Mouse (Mus musculus) adrenal gland, postnatal 25 days (tissue): ENCODE results near the gene Abcc1. TPM values are rescaled to one million over a fixed set of nuclear protein-coding genes. Genes with fewer than 3 reads are reported as not detected.
A peak's percentile ranks its signal among the peaks of the same experiment; 100 is the strongest.

ENCODE experiments used
- DNase-seq: peaks from one replicate; pipeline ENCODE4 v3.0.0; 2021; ENCODE audit warnings: mixed read lengths
- total RNA-seq: library from RNA; stranded (reverse); gene quantifications from 2 replicates; pipeline ENCODE4 v1.2.3, GENCODE M21; 2021

The Abcc1 gene
- total RNA-seq, 1 experiment from 2014 or later = 26.0 TPM

DNA sequence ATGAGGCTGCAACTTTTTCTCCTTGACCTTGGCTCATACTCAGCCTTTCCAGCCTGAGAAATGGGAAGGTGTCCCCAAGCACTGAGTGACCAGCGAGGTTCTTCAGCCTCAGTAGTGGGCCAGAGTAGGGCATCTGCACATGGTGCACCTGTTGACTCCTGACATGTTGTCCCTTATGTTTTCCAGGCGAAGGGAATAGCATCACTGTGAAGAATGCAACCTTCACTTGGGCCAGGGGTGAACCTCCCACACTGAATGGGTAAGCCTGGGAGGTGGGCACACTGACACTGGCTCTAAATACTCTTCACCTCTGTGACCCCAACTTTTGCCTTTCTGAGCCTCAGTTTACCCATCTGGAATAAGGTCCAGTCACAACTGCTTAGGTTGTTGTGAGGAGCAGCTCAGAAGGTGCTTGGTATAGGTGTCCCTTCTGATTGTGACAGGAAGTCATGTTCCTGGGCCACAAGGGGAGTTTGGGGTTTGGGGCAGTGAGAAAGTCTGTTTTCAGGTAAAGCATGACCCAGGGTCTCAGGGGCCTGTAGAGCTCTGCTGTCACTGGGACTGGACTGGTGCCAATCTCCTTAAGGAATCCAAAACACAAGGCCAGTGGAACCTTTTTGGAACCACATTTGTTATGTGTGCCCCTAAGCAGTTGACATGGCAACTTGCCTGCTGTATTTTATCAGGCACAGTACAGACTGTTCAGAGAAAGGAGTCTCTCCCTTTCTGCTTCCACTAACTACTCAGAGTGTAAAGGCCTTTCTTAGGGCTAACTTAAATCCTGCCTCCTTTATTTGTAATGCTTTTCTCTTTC, 78.7 kb downstream of the Abcc1 start:
- no peak for DNase-seq

DNA sequence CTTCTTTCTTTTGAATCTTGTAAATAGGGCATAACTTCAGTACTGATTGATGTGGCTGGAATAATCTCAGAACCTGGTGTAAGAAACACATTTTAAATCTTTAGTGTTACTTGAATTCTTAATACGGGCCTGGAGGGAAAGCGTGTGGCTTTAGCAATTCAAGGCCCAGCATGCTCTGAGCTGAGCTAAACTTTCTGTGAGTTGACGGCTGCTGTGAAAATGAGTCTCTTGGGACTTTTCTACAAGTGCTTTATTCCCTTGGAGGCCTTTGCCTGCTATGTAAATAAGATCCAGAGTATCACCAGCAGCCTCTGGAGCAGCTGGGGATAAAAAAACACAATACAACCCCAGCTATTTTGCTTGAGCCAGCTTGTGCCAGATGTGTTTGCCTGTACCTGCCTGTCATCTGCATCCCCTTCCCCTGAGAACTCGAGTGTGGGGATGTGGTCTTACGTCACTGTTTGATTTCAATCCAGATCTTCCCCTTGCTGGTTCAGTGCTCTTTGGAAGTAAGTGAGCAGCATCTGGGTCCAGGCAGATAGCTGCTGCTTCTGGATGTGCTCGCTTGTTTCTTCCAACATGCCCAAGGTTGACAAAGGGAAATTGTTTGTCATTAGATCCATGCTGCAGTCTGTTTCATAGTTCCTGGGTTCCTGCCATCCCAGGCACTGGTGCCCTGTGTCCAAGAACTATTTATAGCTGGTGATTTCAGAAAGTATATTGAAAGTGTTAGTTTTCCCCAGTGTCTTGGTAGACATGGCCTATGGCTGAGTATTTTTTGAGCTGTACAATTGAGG, 82.9 kb downstream of the Abcc1 start:
- DNase-seq = no peak

DNA sequence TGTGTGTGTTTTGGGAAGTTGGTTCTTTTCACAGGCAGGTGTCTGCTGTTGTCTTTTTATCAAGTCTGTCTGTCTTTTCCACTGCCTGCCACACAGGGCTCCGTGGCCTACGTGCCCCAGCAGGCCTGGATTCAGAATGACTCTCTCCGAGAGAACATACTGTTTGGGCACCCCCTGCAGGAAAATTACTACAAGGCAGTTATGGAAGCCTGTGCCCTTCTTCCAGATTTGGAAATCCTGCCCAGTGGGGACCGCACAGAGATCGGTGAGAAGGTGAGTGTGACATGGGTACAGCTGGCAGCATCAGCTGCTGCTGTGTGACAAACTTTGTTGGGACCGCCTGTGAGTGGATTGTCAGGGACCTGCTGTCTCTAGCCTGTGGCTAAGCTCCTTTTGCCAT, 83.8 kb downstream of the Abcc1 start:
- DNase-seq = peak; percentile 12

- DNase-seq = no peak
These were observed 86.0 kb downstream of the Abcc1 start for GRCm38 (mm10) chr16:14447366-14447765.

DNA sequence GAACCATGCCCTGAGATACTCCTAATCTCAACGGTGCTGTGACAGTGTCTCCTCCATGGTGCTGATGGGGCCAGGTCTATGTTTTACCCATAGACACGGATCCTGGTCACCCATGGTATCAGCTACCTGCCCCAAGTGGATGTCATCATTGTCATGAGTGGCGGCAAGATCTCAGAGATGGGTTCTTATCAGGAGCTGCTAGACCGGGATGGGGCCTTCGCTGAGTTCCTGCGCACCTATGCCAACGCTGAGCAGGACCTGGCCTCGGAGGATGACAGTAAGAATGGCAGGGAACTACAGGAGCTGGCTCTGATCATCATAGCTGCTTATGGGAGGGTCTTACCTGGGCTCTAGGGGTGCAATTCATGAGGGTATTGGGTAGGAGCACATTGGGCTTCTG, 86.9 kb downstream of the Abcc1 start:
- DNase-seq = no peak

GRCm38 (mm10) chr16:14449861-14450260, 88.5 kb downstream of the Abcc1 start:
- DNase-seq = no peak

DNA sequence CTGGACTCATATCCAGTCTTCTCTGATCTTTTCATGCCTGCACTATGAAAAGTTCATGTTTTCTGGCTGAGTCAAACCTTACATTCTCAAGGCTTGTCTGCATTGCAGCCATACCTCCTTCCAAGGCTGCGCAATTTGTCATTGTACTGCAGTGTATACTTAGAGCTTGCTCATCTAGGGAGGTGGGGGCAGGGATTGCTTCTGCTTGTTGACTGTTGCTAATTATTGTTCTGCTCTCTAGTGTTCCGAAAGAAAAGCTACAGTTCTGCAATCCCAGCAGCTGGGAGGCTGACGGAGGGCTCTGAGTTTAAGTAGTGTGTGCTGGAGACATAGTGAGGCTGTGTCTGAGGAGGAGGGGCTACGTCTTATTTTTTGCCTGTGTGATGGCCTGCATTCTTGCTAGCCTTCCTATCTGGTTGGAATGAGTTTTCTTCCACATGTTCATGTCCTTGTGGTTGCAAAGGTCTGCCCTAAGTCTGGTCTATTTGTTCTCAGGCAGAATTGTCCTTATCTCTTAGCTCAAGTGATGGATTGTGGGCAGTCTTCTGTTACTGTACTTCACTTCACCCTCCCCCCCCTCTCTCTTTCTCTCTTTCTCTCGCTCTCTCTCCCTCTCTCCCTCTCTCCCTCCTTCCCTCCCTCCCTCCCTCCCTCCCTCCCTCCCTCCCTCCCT, 90.2 kb downstream of the Abcc1 start:
- DNase-seq = peak; percentile 33

DNA sequence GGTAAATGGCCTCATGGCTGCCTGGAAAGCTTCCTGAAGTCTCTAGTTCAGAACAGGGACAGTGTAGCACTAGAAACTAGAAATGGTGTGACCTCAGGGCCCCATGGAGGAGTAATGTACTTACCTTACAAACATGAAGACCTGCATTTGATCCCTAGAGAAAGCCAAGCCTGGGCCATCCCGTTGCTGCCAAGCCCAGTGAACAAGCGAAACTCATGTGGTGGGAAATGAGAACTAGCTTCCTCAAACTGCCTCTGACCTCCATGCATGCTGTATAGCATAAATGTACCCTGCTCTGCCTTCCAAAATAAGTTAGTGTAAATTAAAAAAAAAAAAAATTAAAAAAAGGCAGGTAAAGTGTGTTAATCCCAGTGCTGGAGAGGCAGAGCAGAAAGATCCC, 101.2 kb downstream of the Abcc1 start:
- no peak for DNase-seq

- no peak for DNase-seq
These were observed 103.7 kb downstream of the Abcc1 start for GRCm38 (mm10) chr16:14465016-14465415.

DNA sequence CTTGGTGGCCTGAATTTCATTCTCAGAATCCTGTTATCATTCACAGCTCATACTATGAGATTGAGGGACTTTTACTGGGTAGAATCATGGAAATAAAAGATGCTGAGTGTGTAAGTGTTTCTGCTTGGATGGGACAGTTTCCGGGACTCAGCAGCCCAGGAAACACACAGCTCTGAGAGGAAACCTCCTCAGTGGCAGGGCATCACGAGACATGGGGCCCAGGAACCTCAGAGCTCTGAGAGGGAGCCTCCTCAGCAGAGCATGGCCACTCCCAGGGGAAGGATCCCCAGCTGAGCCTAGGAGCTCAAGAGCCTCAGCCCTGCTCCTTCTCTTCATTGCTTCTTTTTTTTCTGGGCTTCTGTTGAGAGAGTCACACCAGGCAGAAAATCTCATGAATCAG, 107.0 kb downstream of the Abcc1 start:
- no peak for DNase-seq

GRCm38 (mm10) chr16:14468841-14469240, 107.5 kb downstream of the Abcc1 start:
- DNase-seq = no peak

DNA sequence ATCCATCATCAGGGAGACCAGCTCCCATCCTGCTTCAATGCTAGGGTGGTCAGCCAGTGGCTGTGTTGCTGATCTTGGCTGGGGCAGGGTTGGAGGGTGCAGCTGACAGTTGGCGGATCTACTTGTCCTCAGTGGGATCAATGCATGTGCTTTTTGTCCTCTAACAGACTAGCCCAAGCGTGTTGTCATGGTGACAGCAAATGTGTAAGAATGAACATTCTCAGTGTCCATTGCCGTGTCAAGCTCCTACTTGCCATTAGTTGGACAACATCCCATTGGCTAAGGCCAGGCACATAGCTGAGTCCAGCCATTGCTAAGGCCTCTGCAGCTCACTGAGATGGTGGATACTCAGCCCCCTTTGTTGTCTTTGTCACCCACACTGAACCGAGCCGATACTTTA, 110.8 kb downstream of the Abcc1 start:
- no peak for DNase-seq

GRCm38 (mm10) chr16:14473686-14474085, 112.3 kb downstream of the Abcc1 start:
- DNase-seq = no peak

- no peak for DNase-seq
These were observed 113.6 kb downstream of the Abcc1 start for GRCm38 (mm10) chr16:14475001-14475400.

- DNase-seq = no peak
These were observed 114.7 kb downstream of the Abcc1 start for GRCm38 (mm10) chr16:14476056-14476455.

GRCm38 (mm10) chr16:14476701-14477400, 115.5 kb downstream of the Abcc1 start:
- DNase-seq = no peak

DNA sequence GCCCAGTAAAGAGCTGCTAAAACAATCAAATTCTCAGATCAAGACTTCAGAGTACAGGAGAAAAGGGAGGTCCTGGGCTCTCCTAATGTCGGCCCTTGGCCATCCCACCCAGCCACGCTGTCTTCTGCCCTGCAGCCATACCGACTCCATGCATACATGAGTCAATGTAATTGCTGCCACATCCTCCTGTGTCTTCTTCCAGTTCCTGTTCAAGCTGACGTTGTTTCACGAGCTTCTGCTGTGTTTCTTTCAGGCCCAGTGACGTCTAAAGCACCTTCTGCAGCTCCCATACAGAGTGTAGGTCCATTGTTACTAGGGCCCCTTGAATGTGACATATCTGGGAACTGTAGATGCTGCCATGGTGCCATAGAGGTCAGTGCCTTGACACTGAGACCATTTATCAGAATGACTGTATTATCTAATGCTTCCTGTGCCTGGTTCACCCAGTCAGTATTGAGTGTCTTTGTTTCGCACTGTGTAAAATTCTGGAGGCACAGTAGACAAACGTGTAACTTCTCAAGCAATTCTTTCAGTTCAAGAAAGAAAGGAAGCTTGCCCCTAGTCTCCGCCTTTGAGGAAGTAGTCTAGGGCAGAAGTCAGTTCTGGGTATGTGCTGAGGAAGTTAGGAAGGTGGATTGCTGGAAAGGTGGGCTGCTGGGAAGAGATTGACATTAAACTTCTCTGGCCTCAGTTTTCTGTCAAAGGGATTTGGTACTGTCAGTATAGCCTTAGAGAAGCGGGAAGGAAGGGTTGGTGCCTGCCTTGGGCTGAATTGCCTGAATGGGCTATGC, 116.3 kb downstream of the Abcc1 start:
- no peak for DNase-seq

DNA sequence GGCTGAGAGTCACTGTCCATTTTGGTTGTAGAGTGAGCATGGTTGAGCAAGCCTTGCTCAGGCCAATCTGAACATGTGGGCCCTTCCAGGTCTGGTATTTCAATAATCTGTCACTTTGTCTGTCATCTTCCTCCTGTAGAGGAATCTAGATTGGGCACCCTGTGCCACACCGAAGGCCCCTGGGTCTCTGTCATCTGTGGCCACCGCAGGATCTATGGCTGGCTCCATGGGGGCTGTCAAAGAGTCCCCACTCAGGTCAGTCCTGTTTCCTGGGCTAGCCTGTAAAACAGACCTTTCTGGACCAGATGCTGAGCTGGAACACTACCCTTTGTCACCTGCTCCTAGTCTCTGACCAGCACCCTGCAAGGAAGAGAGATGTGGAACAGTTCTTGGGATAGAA, 118.3 kb downstream of the Abcc1 start:
- DNase-seq = no peak

GRCm38 (mm10) chr16:14483221-14483620, 121.9 kb downstream of the Abcc1 start:
- DNase-seq = no peak

GRCm38 (mm10) chr16:14493491-14494114, 132.2 kb downstream of the Abcc1 start:
- no peak for DNase-seq
